In the genomic region with DNA sequence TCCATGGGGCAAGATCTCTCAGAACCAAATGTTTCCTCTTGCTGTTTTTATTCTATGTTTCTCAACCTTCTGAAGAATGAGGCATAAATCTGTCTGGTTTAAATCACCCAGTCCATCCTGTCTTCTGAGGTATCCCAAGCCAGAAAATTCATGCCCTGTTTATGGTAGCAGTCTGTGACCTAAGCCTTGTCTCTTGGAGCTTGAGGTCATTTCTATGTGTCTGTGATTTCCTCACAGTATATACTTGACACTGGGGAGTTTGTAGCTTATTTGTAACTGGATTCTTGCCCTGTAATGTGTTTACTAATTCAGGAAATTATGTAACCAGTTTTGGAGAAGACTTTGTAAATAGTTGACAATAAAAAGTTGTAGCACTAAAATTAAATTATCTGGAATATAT, we compare ENCODE assay signal across 16 mouse cellular contexts.
"Had no signal": no experiment of that assay in that cellular context is flagged by ENCODE, and none has a peak within 500 bp of the region (broad histone marks: within the 10 kb centered on the region; RNA-seq: fewer than 3 reads in every experiment).

No protein-coding gene starts in this region.

- H3K9me3 ChIP-seq: intestine, embryonic 15.5 days; kidney, embryonic 15.5 days; limb, embryonic 10.5 days; limb, embryonic 13.5 days had no signal

- H3K9ac ChIP-seq: intestine, embryonic 15.5 days; kidney, embryonic 15.5 days; limb, embryonic 13.5 days; liver, embryonic 14.5 days; liver, postnatal 0 days had no signal

- H3K27me3 ChIP-seq: intestine, embryonic 15.5 days; kidney, embryonic 15.5 days; limb, embryonic 13.5 days had no signal

- DNase-seq: kidney, adult 11 months; kidney, adult 8-10 months; kidney, postnatal 14 days; layer of hippocampus, adult 9-11 months; liver; liver, postnatal 0 days; midbrain, embryonic 14.5 days; thymus, adult 18-20 months; thymus, postnatal 36 days had no signal

- H3K4me2 ChIP-seq: intestine, embryonic 15.5 days; kidney, embryonic 15.5 days; limb, embryonic 13.5 days; midbrain, embryonic 11.5 days had no signal

- ATAC-seq: intestine, embryonic 15.5 days; liver, postnatal 0 days had no signal

- H3K4me3 ChIP-seq: intestine, embryonic 15.5 days; kidney, embryonic 15.5 days; layer of hippocampus, adult 2 months; limb, embryonic 10.5 days; limb, embryonic 13.5 days had no signal

- H3K4me1 ChIP-seq: intestine, embryonic 15.5 days; kidney, embryonic 15.5 days; limb, embryonic 13.5 days had no signal

- H3K27ac ChIP-seq: intestine, embryonic 15.5 days; kidney, embryonic 15.5 days; layer of hippocampus, adult 2 months; limb, embryonic 10.5 days; limb, embryonic 13.5 days; liver, embryonic 14.5 days had no signal

- H3K36me3 ChIP-seq: intestine, embryonic 15.5 days; kidney, embryonic 15.5 days; limb, embryonic 10.5 days; limb, embryonic 13.5 days had no signal
